Mouse (Mus musculus): ENCODE results near the gene Ifitm7.

DNA sequence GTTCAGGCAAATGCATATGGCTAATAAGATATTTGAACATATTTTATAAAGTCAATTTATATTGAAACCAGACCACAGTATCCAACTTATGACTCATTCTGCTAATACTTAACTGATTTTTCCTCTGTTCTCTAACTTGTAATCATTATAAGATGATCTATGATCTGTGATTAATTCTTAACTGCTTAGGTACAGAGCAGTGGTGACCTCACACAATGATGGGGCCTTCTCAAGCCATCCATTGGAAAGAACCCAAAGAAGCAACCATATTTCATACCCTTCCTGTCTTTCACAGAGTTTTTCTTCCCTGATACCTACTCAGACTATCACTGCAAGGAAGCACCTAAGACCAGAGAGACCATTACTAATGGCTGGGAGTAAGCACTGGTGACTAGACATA is 22.0 kb upstream of the Ifitm7 start:
- TF ChIP-seq CTCF (IDR thresholded peaks at IDR 0.05; ENCODE audit: low read depth, low read length) (no peak), POLR2A (IDR thresholded peaks at IDR 0.05; ENCODE audit: extremely low read depth, insufficient read depth, low read length) (no peak)
